ENCODE assay signal across 8 mouse cellular contexts in genomic region chr1:119051938-119052551, GRCm38 (mm10). TPM values are rescaled to one million over a fixed set of nuclear protein-coding genes. Genes with fewer than 3 reads are reported as not detected.
A peak's percentile ranks its signal among the peaks of the same experiment; 100 is the strongest.
DNase-seq lines count a peak whose midpoint lies in the region; ATAC-seq lines count a peak whose summit lies in the region.

No protein-coding gene starts in this region.

- H3K27me3 ChIP-seq in liver, embryonic 11.5 days (replicated peaks; ENCODE audit: control insufficient read depth, insufficient read depth, low read length): peaks cover 74% of the 10 kb centered on the region
- no peaks in the 10 kb centered on the region for H3K27me3 ChIP-seq in embryonic facial prominence, embryonic 13.5 days
- H3K27me3 ChIP-seq in intestine, embryonic 14.5 days (replicated peaks; ENCODE audit: control insufficient read depth, insufficient read depth, low read length): peaks cover 20% of the 10 kb centered on the region

- H3K9ac ChIP-seq in liver, embryonic 11.5 days (ENCODE audit: low read depth, low read length): peak overlapping the region; percentile 48; the same call in 1 of the 2 replicates
- peak overlapping the region; percentile 94 for H3K9ac ChIP-seq in embryonic facial prominence, embryonic 13.5 days
- peak overlapping the region; percentile 72 for H3K9ac ChIP-seq in intestine, embryonic 14.5 days (ENCODE audit: low read length)

- H3K27ac ChIP-seq in liver, embryonic 11.5 days (ENCODE audit: low read depth, low read length): peak overlapping the region; percentile 64; the same call in 1 of the 2 replicates
- peak overlapping the region; percentile 100 for H3K27ac ChIP-seq in embryonic facial prominence, embryonic 13.5 days
- H3K27ac ChIP-seq in intestine, embryonic 14.5 days (ENCODE audit: low read depth): peak overlapping the region; percentile 88

- peak overlapping the region; percentile 53 for H3K4me3 ChIP-seq in liver, embryonic 11.5 days (ENCODE audit: low read depth, low read length)
- H3K4me3 ChIP-seq in embryonic facial prominence, embryonic 13.5 days: peak overlapping the region; percentile 78
- peak overlapping the region; percentile 63 for H3K4me3 ChIP-seq in intestine, embryonic 14.5 days (ENCODE audit: low read depth, low read length)

- H3K36me3 ChIP-seq in liver, embryonic 11.5 days (ENCODE audit: control insufficient read depth, insufficient read depth, low read length): no peaks in the 10 kb centered on the region
- H3K36me3 ChIP-seq in embryonic facial prominence, embryonic 13.5 days: no peaks in the 10 kb centered on the region
- H3K36me3 ChIP-seq in intestine, embryonic 14.5 days (ENCODE audit: control insufficient read depth, insufficient read depth, low read length): no peaks in the 10 kb centered on the region

- no peak for ATAC-seq in liver, embryonic 11.5 days (replicated peaks; ENCODE audit: low FRiP score)
- no peak for ATAC-seq in embryonic facial prominence, embryonic 13.5 days (ENCODE audit: insufficient number of reproducible peaks, insufficient read depth, low FRiP score, low TSS enrichment, low read depth)
- ATAC-seq in intestine, embryonic 14.5 days (replicated peaks; ENCODE audit: low FRiP score, low TSS enrichment, low read depth): no peak
- ATAC-seq in activated CD4-positive, CD25-positive, alpha-beta regulatory T cell, adult 4 months: no peak
- ATAC-seq in frontal cortex, adult (ENCODE audit: low TSS enrichment): no peak

- peaks cover 3% of the 10 kb centered on the region; the same call in 1 of the 2 replicates for H3K4me1 ChIP-seq in liver, embryonic 11.5 days (replicated peaks; ENCODE audit: control insufficient read depth, insufficient read depth, low read length)
- H3K4me1 ChIP-seq in embryonic facial prominence, embryonic 13.5 days: peaks cover 57% of the 10 kb centered on the region
- peaks cover 37% of the 10 kb centered on the region for H3K4me1 ChIP-seq in intestine, embryonic 14.5 days (replicated peaks; ENCODE audit: control insufficient read depth, insufficient read depth, low read length)

- 1% methylated on average over 21 of the region's 21 CpGs for WGBS in liver, embryonic 11.5 days
- under 1% methylated on average over 21 of the region's 21 CpGs for WGBS in embryonic facial prominence, embryonic 13.5 days
- WGBS in intestine, embryonic 14.5 days: under 1% methylated on average over 21 of the region's 21 CpGs

- no peak for DNase-seq in liver, embryonic 11.5 days (ENCODE audit: low spot score)
- no peak for DNase-seq in liver
- DNase-seq in intestine, embryonic 14.5 days (ENCODE audit: low spot score): peak; percentile 77
- DNase-seq in neural tube, embryonic 10.5 days (ENCODE audit: extremely low spot score, low spot score): peak; percentile 64
- DNase-seq in thymus, postnatal 25 days: no peak

- peaks cover under 1% of the 10 kb centered on the region; the same call in 1 of the 2 replicates for H3K9me3 ChIP-seq in liver, embryonic 11.5 days (ENCODE audit: control insufficient read depth, low read length)
- H3K9me3 ChIP-seq in embryonic facial prominence, embryonic 13.5 days: no peaks in the 10 kb centered on the region
- H3K9me3 ChIP-seq in intestine, embryonic 14.5 days (ENCODE audit: control insufficient read depth, low read length): no peaks in the 10 kb centered on the region

- peak overlapping the region; percentile 86 for H3K4me2 ChIP-seq in liver, embryonic 11.5 days
- H3K4me2 ChIP-seq in embryonic facial prominence, embryonic 13.5 days: peak overlapping the region; percentile 89
- H3K4me2 ChIP-seq in intestine, embryonic 14.5 days (ENCODE audit: low read length): peak overlapping the region; percentile 83

RNA-seq across cellular contexts. Expression of gene Gli2, which starts 1.4 kb away (rescaled TPM):
- polyA plus RNA-seq in liver, embryonic 11.5 days (2014; fragmentation: Nextera tagmentation; extraction: Ambion mirVana): 3.4 and 3.6 TPM in 2 replicates
- 21.3 and 23.7 TPM in 2 replicates for polyA plus RNA-seq in embryonic facial prominence, embryonic 13.5 days (2015; fragmentation: Nextera tagmentation; extraction: Ambion mirVana)
- 11.4 and 11.6 TPM in 2 replicates for polyA plus RNA-seq in intestine, embryonic 14.5 days (2014; fragmentation: Nextera tagmentation; extraction: Ambion mirVana)
- polyA plus RNA-seq in activated CD4-positive, CD25-positive, alpha-beta regulatory T cell, adult 4 months (2017; shearing (Covaris generic)): not detected

Comparison
In these comparisons a context has a peak if more than half of its experiments do, and no peak if none do; other contexts are left out.
1. DNase-seq: peak in intestine, embryonic 14.5 days (single experiment) and neural tube, embryonic 10.5 days (single experiment); none in liver, embryonic 11.5 days (single experiment), liver (single experiment) and thymus, postnatal 25 days (single experiment).
2. Peak in every context shown above with its lines, with median percentiles within 50 percentile points of each other: H3K27ac ChIP-seq, H3K4me2 ChIP-seq, H3K4me3 ChIP-seq and H3K9ac ChIP-seq.